Mouse (Mus musculus): ENCODE data around the gene Gpr137b.
"Not testable (repeated sequence)": the region's sequence is repeated elsewhere in the genome, so short reads cannot be mapped to it uniquely, and the experiment has no call there.

Gene Gpr137b

GRCm38 (mm10) chr13:13393228-13394095, at the start of gene Gpr137b:
Gene Gpr137b (minus strand): TSS chr13:13394014.
- peak; percentile 29 for DNase-seq

GRCm38 (mm10) chr13:13438112-13438953, 44.5 kb upstream of the Gpr137b start:
- not testable (repeated sequence) for DNase-seq

GRCm38 (mm10) chr13:13437460-13438015, 43.7 kb upstream of the Gpr137b start, which contains the start of gene Nid1:
Gene Nid1 (plus strand): TSS chr13:13437551.
- not testable (repeated sequence) for DNase-seq

- DNase-seq, result not testable (repeated sequence)
These were observed 42.3 kb upstream of the Gpr137b start for GRCm38 (mm10) chr13:13436161-13436560.

GRCm38 (mm10) chr13:13423301-13423700, 29.5 kb upstream of the Gpr137b start:
- DNase-seq, result not testable (repeated sequence)

- peak; percentile 16 for DNase-seq
These were observed 25.0 kb upstream of the Gpr137b start for GRCm38 (mm10) chr13:13418859-13419258.

GRCm38 (mm10) chr13:13416007-13416337, 22.2 kb upstream of the Gpr137b start:
- DNase-seq, result not testable (repeated sequence)

- peak; percentile 29 for DNase-seq
These were observed 21.5 kb upstream of the Gpr137b start for GRCm38 (mm10) chr13:13415120-13416006.

GRCm38 (mm10) chr13:13414206-13414605, 20.4 kb upstream of the Gpr137b start:
- DNase-seq, result no peak

GRCm38 (mm10) chr13:13405511-13405910, 11.7 kb upstream of the Gpr137b start:
- not testable (repeated sequence) for DNase-seq

- not testable (repeated sequence) for DNase-seq
These were observed 10.8 kb upstream of the Gpr137b start for GRCm38 (mm10) chr13:13404517-13405155.

- DNase-seq, result not testable (repeated sequence)
These were observed 10.0 kb upstream of the Gpr137b start for GRCm38 (mm10) chr13:13403839-13404238.

GRCm38 (mm10) chr13:13403366-13403765, 9.6 kb upstream of the Gpr137b start:
- DNase-seq, result not testable (repeated sequence)

- not testable (repeated sequence) for DNase-seq
These were observed 9.0 kb upstream of the Gpr137b start for GRCm38 (mm10) chr13:13402818-13403217.

GRCm38 (mm10) chr13:13400851-13401250, 7.0 kb upstream of the Gpr137b start:
- not testable (repeated sequence) for DNase-seq

GRCm38 (mm10) chr13:13394096-13394395, 232 bp upstream of the Gpr137b start:
- DNase-seq, result peak; percentile 10

- DNase-seq, result not testable (repeated sequence)
These were observed 15.5 kb downstream of the Gpr137b start for GRCm38 (mm10) chr13:13378168-13378859.

- DNase-seq, result no peak
These were observed 16.6 kb downstream of the Gpr137b start for GRCm38 (mm10) chr13:13377180-13377579.

GRCm38 (mm10) chr13:13373965-13374364, 19.8 kb downstream of the Gpr137b start:
- not testable (repeated sequence) for DNase-seq

- DNase-seq, result not testable (repeated sequence)
These were observed 22.4 kb downstream of the Gpr137b start for GRCm38 (mm10) chr13:13371436-13371835.

GRCm38 (mm10) chr13:13366371-13366770, 27.4 kb downstream of the Gpr137b start:
- not testable (repeated sequence) for DNase-seq
